Mouse (Mus musculus) spleen, adult 2 months (tissue): Measurements from ENCODE around the gene Ptpa. TPM values are rescaled to one million over a fixed set of nuclear protein-coding genes. Genes with fewer than 3 reads are reported as not detected.
"Not testable (repeated sequence)": the region's sequence is repeated elsewhere in the genome, so short reads cannot be mapped to it uniquely, and the experiment has no call there.

Experiments
- DNase-seq, 2 experiments: peaks; one replicate each; pipeline versions ENCODE4 v3.0.0 to v3.0.0-alpha.2; 2012 to 2021; ENCODE audit warnings: low spot score in 2 of 2, low read depth in 1 of 2
- H3K27ac ChIP-seq: fragments of 200-500 bp; 2 replicates; pipeline ENCODE4 v1.5.1; 2012; ENCODE audit warnings: low read length, inconsistent platforms; ENCODE audit not compliant: insufficient read depth
- H3K27me3 ChIP-seq: fragments of 200-500 bp; 2 replicates; pipeline ENCODE4 v1.6.1; 2012; ENCODE audit warnings: mild to moderate bottlenecking, moderate library complexity, low read length, inconsistent platforms; ENCODE audit not compliant: control insufficient read depth, insufficient read depth
- H3K36me3 ChIP-seq: fragments of 200-500 bp; 2 replicates; pipeline ENCODE4 v1.6.1; 2012; ENCODE audit warnings: mild to moderate bottlenecking, low read length, inconsistent platforms; ENCODE audit not compliant: control insufficient read depth, insufficient read depth
- H3K4me1 ChIP-seq: fragments of 200-500 bp; 2 replicates; pipeline ENCODE4 v1.6.1; 2011; ENCODE audit warnings: inconsistent platforms; ENCODE audit not compliant: control insufficient read depth, insufficient read depth, insufficient read length
- H3K4me3 ChIP-seq: fragments of 200-500 bp; 2 replicates; pipeline ENCODE4 v1.5.1; 2011; ENCODE audit warnings: mild to moderate bottlenecking, inconsistent platforms; ENCODE audit not compliant: insufficient read depth, insufficient read length; ENCODE audit errors: extremely low read depth
- CTCF ChIP-seq: fragments of 200-500 bp; IDR thresholded peaks from 2 replicates; pipeline ENCODE4 v1.5.1; 2011; ENCODE audit warnings: mild to moderate bottlenecking, inconsistent platforms; ENCODE audit not compliant: insufficient read depth, insufficient read length, insufficient replicate concordance; ENCODE audit errors: extremely low read depth
- POLR2A ChIP-seq: fragments of 200-500 bp; IDR thresholded peaks from 2 replicates; pipeline ENCODE4 v1.6.1; 2011; ENCODE audit warnings: low read depth, low read length, inconsistent platforms
- WGBS: fragments of 180-500 bp; shearing (Covaris S2); methylation state at CpG from one replicate; pipeline ENCODE4 v1.1.7; 2018; 5-methylcytosine and 5-hydroxymethylcytosine counted together
- polyA plus RNA-seq: library from polyadenylated mRNA; depleted of rRNA; stranded (reverse); fragments of >200 nt; gene quantifications from 2 replicates; pipeline ENCODE4 v1.2.3, GENCODE M21; 2012

Ptpa gene
- polyA plus RNA-seq, 1 experiment, result 136 TPM

GRCm38 (mm10) chr2:30409454-30410176 lies 6.2 kb upstream of the Ptpa start:
- Histone ChIP-seq H3K4me1 (peaks cover 4% of the 10 kb centered on the region; the same call in 1 of the 2 replicates), H3K36me3 (no peaks in the 10 kb centered on the region), H3K27ac (no peak overlapping the region), H3K27me3 (no peaks in the 10 kb centered on the region), H3K4me3 (no peak overlapping the region)
- DNase-seq, result no peak
- 97% methylated on average over 5 of the region's 5 CpGs for WGBS
- TF ChIP-seq POLR2A, result no peak
- TF ChIP-seq CTCF, result no peak

DNA sequence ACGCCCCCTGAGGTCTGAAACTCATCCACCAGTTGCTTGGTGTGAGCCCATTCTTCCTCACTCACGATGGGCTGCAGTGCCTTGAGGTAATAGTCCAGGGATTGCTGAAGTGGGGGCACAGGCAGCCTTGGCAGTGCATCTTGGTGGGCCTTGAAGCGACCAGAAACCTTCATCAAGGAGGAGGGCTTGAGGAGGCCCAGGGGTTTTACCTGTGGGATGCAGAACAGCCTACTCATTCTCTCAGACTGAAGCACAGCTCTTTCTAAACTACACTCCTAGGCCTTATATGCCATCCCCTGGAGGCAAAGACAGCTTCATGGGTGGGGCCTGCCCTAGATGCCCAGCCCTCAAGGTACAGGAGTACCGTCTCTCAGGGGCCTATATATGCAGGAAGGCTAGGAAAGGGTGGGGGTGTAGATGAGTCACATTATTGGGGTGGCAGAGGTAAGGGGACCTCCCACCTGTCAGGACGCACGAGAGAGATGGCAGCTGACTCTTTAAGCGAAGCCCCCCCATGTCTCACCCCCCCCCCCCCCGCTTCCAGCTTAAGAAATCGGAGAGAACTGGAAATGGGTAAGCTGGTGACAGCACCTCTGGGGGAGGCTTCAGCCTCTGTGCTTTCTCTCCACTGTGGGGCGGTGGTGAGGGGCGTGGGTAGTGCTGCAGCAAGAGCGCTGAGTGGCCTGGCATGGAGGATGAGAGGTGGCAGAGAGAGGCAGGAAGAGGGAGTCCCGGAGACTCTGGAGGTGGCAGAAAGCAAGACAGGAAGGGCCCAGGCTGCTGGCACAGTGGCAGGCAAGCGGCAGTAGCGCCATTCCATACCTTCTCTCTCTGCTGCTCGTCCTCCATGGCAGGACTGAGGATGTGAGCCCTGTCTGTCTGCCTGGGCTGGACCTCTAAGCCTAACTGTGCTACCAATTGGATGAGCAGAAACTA lies 2.5 kb upstream of the Ptpa start:
- Histone ChIP-seq H3K4me1 (no peaks in the 10 kb centered on the region; the same call in 1 of the 2 replicates), H3K27ac (no peak overlapping the region), H3K4me3 (no peak overlapping the region), H3K36me3 (no peaks in the 10 kb centered on the region), H3K27me3 (no peaks in the 10 kb centered on the region)
- DNase-seq, result no peak
- 92% methylated on average over 16 of the region's 16 CpGs for WGBS
- no peak for TF ChIP-seq POLR2A
- TF ChIP-seq CTCF, result no peak

DNA sequence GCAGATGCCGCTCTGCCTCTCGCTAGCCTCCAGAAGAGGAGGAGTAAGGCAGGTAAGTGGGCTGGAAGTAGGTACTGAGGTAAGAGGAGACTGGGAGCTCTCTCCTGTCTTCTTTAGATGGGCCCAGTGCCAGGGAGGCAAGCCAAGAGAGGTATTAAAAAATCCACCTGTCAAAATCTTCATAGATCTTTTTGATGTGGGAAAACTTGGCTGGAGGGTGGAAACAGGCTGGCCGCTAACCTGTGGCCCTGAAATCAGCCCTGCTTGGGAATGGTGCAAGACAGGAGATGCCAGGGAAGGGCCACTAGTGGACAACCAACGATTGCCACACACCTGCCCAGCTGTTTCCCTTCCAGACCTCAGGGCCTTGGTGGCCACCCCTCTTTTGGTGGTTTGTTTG lies 1.7 kb upstream of the Ptpa start:
- Histone ChIP-seq H3K4me3 (no peak overlapping the region), H3K27ac (no peak overlapping the region), H3K36me3 (no peaks in the 10 kb centered on the region), H3K27me3 (no peaks in the 10 kb centered on the region), H3K4me1 (no peaks in the 10 kb centered on the region; the same call in 1 of the 2 replicates)
- WGBS, result 84% methylated on average over 4 of the region's 4 CpGs
- no peak for DNase-seq
- TF ChIP-seq POLR2A (no peak), CTCF (no peak)

GRCm38 (mm10) chr2:30414681-30415080 lies 1.2 kb upstream of the Ptpa start:
- Histone ChIP-seq H3K27me3 (no peaks in the 10 kb centered on the region), H3K4me1 (no peaks in the 10 kb centered on the region; the same call in 1 of the 2 replicates), H3K36me3 (no peaks in the 10 kb centered on the region), H3K4me3 (peak overlapping the region; percentile 83), H3K27ac (no peak overlapping the region)
- TF ChIP-seq POLR2A (no peak), CTCF (no peak)
- no peak for DNase-seq
- WGBS, result 70% methylated on average over 5 of the region's 5 CpGs

GRCm38 (mm10) chr2:30415157-30415935 lies 493 bp upstream of the Ptpa start, which contains the start of gene Crat:
Gene Crat (minus strand): TSS chr2:30415813.
- H3K4me1 ChIP-seq, result no peaks in the 10 kb centered on the region; the same call in 1 of the 2 replicates

GRCm38 (mm10) chr2:30416649-30416965 lies 768 bp downstream of the Ptpa start:
- TF ChIP-seq CTCF, result no peak
- TF ChIP-seq POLR2A, result no peak
- no peaks in the 10 kb centered on the region for H3K27me3 ChIP-seq
- H3K36me3 ChIP-seq, result no peaks in the 10 kb centered on the region
- WGBS, result 0% methylated on average over 7 of the region's 7 CpGs
- H3K4me3 ChIP-seq, result peak overlapping the region; percentile 83
- peak overlapping the region; percentile 77 for H3K27ac ChIP-seq
- no peaks in the 10 kb centered on the region; the same call in 1 of the 2 replicates for H3K4me1 ChIP-seq
- DNase-seq, result no peak

More at GRCm38 (mm10) chr2:30415157-30415935, 493 bp upstream of the Ptpa start, which contains the start of gene Crat:
- TF ChIP-seq CTCF (no peak), POLR2A (no peak)
- DNase-seq, result peak in 1 of 2 experiments; percentile 82
- 3% methylated on average over 58 of the region's 58 CpGs for WGBS
- Histone ChIP-seq H3K4me3 (peak within 1 kb of the TSS; percentile 83), H3K36me3 (no peaks in the 10 kb centered on the region), H3K27me3 (no peaks in the 10 kb centered on the region), H3K27ac (peak within 1 kb of the TSS; percentile 77)

GRCm38 (mm10) chr2:30417154-30417553 lies 1.3 kb downstream of the Ptpa start:
- not testable (repeated sequence) for DNase-seq, H3K4me1 ChIP-seq, H3K36me3 ChIP-seq, H3K27ac ChIP-seq, H3K4me3 ChIP-seq, H3K27me3 ChIP-seq
- WGBS, result 44% methylated on average over 6 of the region's 6 CpGs
